Mouse (Mus musculus) embryonic facial prominence, embryonic 14.5 days (tissue): ENCODE measurements at regions not wholly inside any gene's neighbourhood (a gene's known extent, or its start where the extent isn't known, plus 50 kb on each side); places are given as distances from the start of the nearest gene placed in this dataset.
"Not testable (repeated sequence)": the region's sequence is repeated elsewhere in the genome, so short reads cannot be mapped to it uniquely, and the experiment has no call there.

Experiments used
- ATAC-seq: fragments of 200-750 bp; cut with Nextera tagmentation; 2 replicates; pipeline ENCODE4 v1.8.0; 2017; ENCODE audit warnings: low read depth, moderate number of reproducible peaks, moderate TSS enrichment
- DNase-seq: peaks from one replicate; pipeline ENCODE4 v3.0.0-alpha.2; 2015; ENCODE audit warnings: low spot score
- H3K27ac ChIP-seq: fragments of 300-500 bp; sonication (generic); replicated peaks from 2 replicates; pipeline ENCODE4 v1.5.1; 2014; ENCODE audit warnings: low read depth, mild to moderate bottlenecking, low read length, moderate library complexity
- H3K27me3 ChIP-seq: fragments of 300-500 bp; sonication (generic); replicated peaks from 2 replicates; pipeline ENCODE4 v1.6.1; 2014; ENCODE audit warnings: low read length; ENCODE audit not compliant: control insufficient read depth, insufficient read depth
- H3K36me3 ChIP-seq: fragments of 300-500 bp; sonication (generic); 2 replicates; pipeline ENCODE4 v1.6.1; 2014; ENCODE audit warnings: low read length, mixed read lengths; ENCODE audit not compliant: control insufficient read depth, insufficient read depth
- H3K4me1 ChIP-seq: fragments of 300-500 bp; sonication (generic); 2 replicates; pipeline ENCODE4 v1.6.1; 2014; ENCODE audit warnings: antibody characterized with exemption, low read length; ENCODE audit not compliant: control insufficient read depth, insufficient read depth
- H3K4me2 ChIP-seq: fragments of 300-500 bp; sonication (generic); 2 replicates; pipeline ENCODE4 v1.6.1; 2014; ENCODE audit warnings: low read depth, mild to moderate bottlenecking, low read length, moderate library complexity, mixed read lengths
- H3K4me3 ChIP-seq: fragments of 300-500 bp; sonication (generic); 2 replicates; pipeline ENCODE4 v1.5.1; 2014; ENCODE audit warnings: low read depth, mild to moderate bottlenecking, low read length
- H3K9ac ChIP-seq: fragments of 300-500 bp; sonication (generic); 2 replicates; pipeline ENCODE4 v1.6.1; 2014; ENCODE audit warnings: low read depth, mild to moderate bottlenecking, low read length, moderate library complexity, mixed read lengths
- H3K9me3 ChIP-seq: fragments of 300-500 bp; sonication (generic); 2 replicates; pipeline ENCODE4 v1.6.1; 2016; ENCODE audit warnings: low read length; ENCODE audit not compliant: control insufficient read depth
- WGBS: fragments of 180-500 bp; shearing (Covaris S2); extraction: QIAGEN DNeasy Blood & Tissue Kit; methylation state at CpG from one replicate; pipeline ENCODE4 v1.1.7; 2014; 5-methylcytosine and 5-hydroxymethylcytosine counted together

- WGBS, result 83% methylated on average over 3 of the region's 3 CpGs
- not testable (repeated sequence) for H3K4me3 ChIP-seq, H3K4me2 ChIP-seq, H3K4me1 ChIP-seq, H3K36me3 ChIP-seq, ATAC-seq, H3K9me3 ChIP-seq, H3K27ac ChIP-seq, H3K27me3 ChIP-seq, H3K9ac ChIP-seq, DNase-seq
These were observed 169.4 kb upstream of the Akr1e1 start for GRCm38 (mm10) chr13:4778264-4778823.

GRCm38 (mm10) chr13:4776855-4777254, 167.9 kb upstream of the Akr1e1 start:
- no peak overlapping the region for H3K4me3 ChIP-seq
- H3K9me3 ChIP-seq, result no peaks in the 10 kb centered on the region
- DNase-seq, result peak; percentile 49
- H3K27ac ChIP-seq, result no peak overlapping the region
- no peak overlapping the region for H3K4me2 ChIP-seq
- H3K27me3 ChIP-seq, result no peaks in the 10 kb centered on the region
- H3K9ac ChIP-seq, result no peak overlapping the region
- WGBS, result 34% methylated on average over 4 of the region's 4 CpGs
- no peaks in the 10 kb centered on the region; the same call in 1 of the 2 replicates for H3K4me1 ChIP-seq
- ATAC-seq, result no peak
- no peaks in the 10 kb centered on the region for H3K36me3 ChIP-seq

GRCm38 (mm10) chr13:4772324-4772723, 163.3 kb upstream of the Akr1e1 start:
- H3K36me3 ChIP-seq, result no peaks in the 10 kb centered on the region
- H3K27me3 ChIP-seq, result no peaks in the 10 kb centered on the region
- no peak for ATAC-seq
- no peaks in the 10 kb centered on the region for H3K9me3 ChIP-seq
- H3K27ac ChIP-seq, result peak overlapping the region; percentile 88; the same call in 1 of the 2 replicates
- 85% methylated on average over 2 of the region's 2 CpGs for WGBS
- no peak overlapping the region for H3K9ac ChIP-seq
- no peak overlapping the region for H3K4me2 ChIP-seq
- no peak overlapping the region for H3K4me3 ChIP-seq
- DNase-seq, result no peak
- H3K4me1 ChIP-seq, result peaks cover 4% of the 10 kb centered on the region

DNA sequence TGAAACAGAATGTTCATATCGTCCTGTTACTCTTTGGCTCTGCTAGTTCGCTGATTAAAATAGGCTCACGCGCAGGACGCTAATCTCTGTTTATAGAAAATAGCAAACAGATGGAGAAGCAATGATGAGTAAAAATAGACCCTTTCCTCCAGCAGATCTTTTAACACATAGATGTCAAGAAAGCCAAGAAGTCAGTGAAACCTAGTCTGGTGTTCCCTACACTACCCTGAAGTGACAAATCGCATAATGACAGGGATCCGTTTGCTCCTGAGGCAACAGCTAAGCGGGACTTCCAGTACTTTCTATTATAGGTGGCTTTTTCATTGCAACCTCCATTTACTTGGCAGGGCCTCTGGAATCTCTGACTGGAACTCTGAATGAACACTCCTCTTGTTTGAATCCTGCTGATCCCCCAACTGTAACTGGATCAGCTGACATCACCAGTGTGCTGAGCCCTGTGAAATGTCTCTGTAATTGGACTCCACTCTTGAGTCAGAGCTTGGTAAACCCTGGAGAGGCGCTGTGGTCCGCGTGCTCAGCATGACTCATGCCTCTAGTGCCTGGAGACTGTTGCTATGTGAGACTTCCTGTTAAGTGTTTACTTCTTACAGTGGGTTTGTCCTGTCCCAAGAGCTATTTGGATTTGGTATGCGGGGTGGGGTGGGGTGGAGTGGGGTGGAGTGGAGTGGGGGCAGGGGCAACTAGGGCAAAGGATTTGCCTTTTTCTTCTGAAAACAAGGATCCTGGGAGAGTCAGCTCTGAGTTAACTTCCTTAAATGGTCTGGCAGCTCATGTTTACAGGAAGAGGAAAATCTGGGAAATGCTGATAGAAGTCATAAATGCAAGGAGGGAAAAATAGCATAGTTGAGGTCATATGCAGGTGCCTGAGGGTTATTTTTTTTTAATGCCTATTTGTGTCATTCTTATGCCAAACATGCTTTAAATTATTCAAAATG, 162.4 kb upstream of the Akr1e1 start:
- Histone ChIP-seq H3K27ac (peak overlapping the region; percentile 88), H3K9me3 (no peaks in the 10 kb centered on the region), H3K36me3 (no peaks in the 10 kb centered on the region), H3K4me2 (peak overlapping the region; percentile 47), H3K9ac (peak overlapping the region; percentile 30; the same call in 1 of the 2 replicates), H3K27me3 (no peaks in the 10 kb centered on the region), H3K4me3 (0 out of 2 replicates have a peak overlapping the region, but pooled peaks have one; percentile 10), H3K4me1 (peaks cover 4% of the 10 kb centered on the region)
- WGBS, result 14% methylated on average over 12 of the region's 12 CpGs
- ATAC-seq (peak; percentile 100), DNase-seq (peak; percentile 98)

DNA sequence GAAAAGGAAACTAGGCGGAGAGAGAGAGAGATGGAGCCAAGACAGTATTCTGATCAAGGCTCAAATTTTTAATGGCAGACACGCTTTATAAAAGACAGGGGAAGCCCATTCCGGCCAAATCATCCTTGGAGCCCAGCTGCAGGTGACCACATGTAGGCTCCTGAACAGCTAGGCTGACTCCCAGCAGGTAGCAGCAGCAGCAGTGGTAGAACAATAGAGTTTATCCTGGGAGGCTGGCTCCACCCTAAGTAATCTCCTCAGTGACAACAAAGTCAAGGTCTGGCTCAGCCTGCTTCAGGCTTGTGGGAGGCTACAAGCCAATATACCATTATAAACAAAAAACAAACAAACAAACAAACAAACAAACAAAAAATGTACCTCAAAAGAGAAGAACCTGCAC, 151.0 kb upstream of the Akr1e1 start:
- WGBS, result 58% methylated on average over 3 of the region's 3 CpGs
- Histone ChIP-seq H3K27ac (no peak overlapping the region), H3K27me3 (no peaks in the 10 kb centered on the region), H3K4me1 (no peaks in the 10 kb centered on the region), H3K36me3 (no peaks in the 10 kb centered on the region), H3K4me2 (no peak overlapping the region), H3K9ac (no peak overlapping the region), H3K9me3 (no peaks in the 10 kb centered on the region), H3K4me3 (no peak overlapping the region)
- ATAC-seq (no peak), DNase-seq (no peak)

- Histone ChIP-seq H3K9ac (no peak overlapping the region), H3K27me3 (no peaks in the 10 kb centered on the region), H3K4me3 (no peak overlapping the region), H3K4me1 (no peaks in the 10 kb centered on the region), H3K9me3 (no peaks in the 10 kb centered on the region), H3K4me2 (no peak overlapping the region), H3K27ac (no peak overlapping the region), H3K36me3 (no peaks in the 10 kb centered on the region)
- DNase-seq (no peak), ATAC-seq (no peak)
These were observed 147.6 kb upstream of the Akr1e1 start for GRCm38 (mm10) chr13:4756529-4756928.

- Histone ChIP-seq H3K36me3 (no peaks in the 10 kb centered on the region), H3K4me3 (no peak overlapping the region), H3K4me1 (no peaks in the 10 kb centered on the region), H3K27me3 (no peaks in the 10 kb centered on the region), H3K4me2 (no peak overlapping the region), H3K27ac (no peak overlapping the region), H3K9me3 (no peaks in the 10 kb centered on the region), H3K9ac (no peak overlapping the region)
- WGBS, result 62% methylated on average over 2 of the region's 2 CpGs
- ATAC-seq (no peak), DNase-seq (peak; percentile 7)
These were observed 134.0 kb upstream of the Akr1e1 start for GRCm38 (mm10) chr13:4742930-4743329.

DNA sequence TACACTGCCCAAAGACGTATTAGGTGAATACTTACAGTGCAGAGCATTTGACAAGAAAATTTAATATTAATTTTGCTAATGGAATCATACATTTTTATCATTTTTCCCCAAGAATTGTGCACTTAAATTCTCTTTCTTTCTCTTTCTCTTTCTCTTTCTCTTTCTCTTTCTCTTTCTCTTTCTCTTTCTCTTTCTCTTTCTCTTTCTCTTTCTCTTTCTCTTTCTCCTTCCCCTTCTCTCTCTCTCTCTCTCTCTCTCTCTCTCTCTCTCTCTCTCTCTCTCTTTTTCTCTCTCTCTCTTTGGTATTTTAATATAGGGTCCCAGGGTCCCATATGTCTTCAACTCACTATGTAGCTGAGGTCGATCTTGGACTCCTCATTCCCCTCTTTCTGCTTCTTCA, 107.3 kb upstream of the Akr1e1 start:
- H3K9me3 ChIP-seq, H3K9ac ChIP-seq, ATAC-seq, H3K4me3 ChIP-seq, H3K4me1 ChIP-seq, H3K4me2 ChIP-seq, DNase-seq, H3K27me3 ChIP-seq, H3K36me3 ChIP-seq, H3K27ac ChIP-seq: not testable (repeated sequence)
- WGBS, result 78% methylated on average over 2 of the region's 2 CpGs
